Mouse (Mus musculus) layer of hippocampus, adult 9-10 months (tissue): Measurements from ENCODE around the gene Cabp4.

Experiments used
- DNase-seq: peaks from one replicate; pipeline ENCODE4 v3.0.0; 2022; ENCODE audit warnings: low spot score

The Cabp4 gene

GRCm38 (mm10) chr19:4164721-4165120 lies 20.9 kb upstream of the Cabp4 start:
- no peak for DNase-seq

- DNase-seq, result no peak
Measured at GRCm38 (mm10) chr19:4164100-4164499, 20.3 kb upstream of the Cabp4 start.

GRCm38 (mm10) chr19:4163543-4163887 lies 19.7 kb upstream of the Cabp4 start:
- DNase-seq, result no peak

GRCm38 (mm10) chr19:4162646-4163542 lies 19.1 kb upstream of the Cabp4 start, which contains the start of gene Rps6kb2:
Gene Rps6kb2 (minus strand): TSS chr19:4163354.
- DNase-seq, result peak; percentile 96

GRCm38 (mm10) chr19:4159049-4159448 lies 15.2 kb upstream of the Cabp4 start:
- no peak for DNase-seq

- DNase-seq, result no peak
Measured at GRCm38 (mm10) chr19:4156771-4157170, 12.9 kb upstream of the Cabp4 start.

- no peak for DNase-seq
Measured at GRCm38 (mm10) chr19:4156073-4156579, 12.3 kb upstream of the Cabp4 start.

- no peak for DNase-seq
Measured at GRCm38 (mm10) chr19:4155223-4156072, 11.6 kb upstream of the Cabp4 start.

GRCm38 (mm10) chr19:4154437-4155222 lies 10.8 kb upstream of the Cabp4 start:
- DNase-seq, result no peak

- no peak for DNase-seq
Measured at GRCm38 (mm10) chr19:4153232-4153654, 9.4 kb upstream of the Cabp4 start, which contains the start of gene Ptprcap. Gene Ptprcap (plus strand): TSS chr19:4153604.

GRCm38 (mm10) chr19:4152445-4153231 lies 8.8 kb upstream of the Cabp4 start:
- DNase-seq, result no peak

- DNase-seq, result no peak
Measured at GRCm38 (mm10) chr19:4151898-4152297, 8.1 kb upstream of the Cabp4 start.

- DNase-seq, result no peak
Measured at GRCm38 (mm10) chr19:4151488-4151860, 7.6 kb upstream of the Cabp4 start.

GRCm38 (mm10) chr19:4150567-4151487 lies 7.0 kb upstream of the Cabp4 start:
- no peak for DNase-seq

GRCm38 (mm10) chr19:4149764-4150461 lies 6.1 kb upstream of the Cabp4 start:
- no peak for DNase-seq

- no peak for DNase-seq
Measured at GRCm38 (mm10) chr19:4149283-4149682, 5.5 kb upstream of the Cabp4 start.

- DNase-seq, result no peak
Measured at GRCm38 (mm10) chr19:4148819-4149218, 5.0 kb upstream of the Cabp4 start.

- peak; percentile 82 for DNase-seq
Measured at GRCm38 (mm10) chr19:4148491-4148806, 4.6 kb upstream of the Cabp4 start, which contains the start of gene Coro1b. Gene Coro1b (plus strand): TSS chr19:4148619.

GRCm38 (mm10) chr19:4147782-4148490 lies 4.1 kb upstream of the Cabp4 start:
- no peak for DNase-seq
